ENCODE assay signal across 8 mouse cellular contexts in the genomic region with DNA sequence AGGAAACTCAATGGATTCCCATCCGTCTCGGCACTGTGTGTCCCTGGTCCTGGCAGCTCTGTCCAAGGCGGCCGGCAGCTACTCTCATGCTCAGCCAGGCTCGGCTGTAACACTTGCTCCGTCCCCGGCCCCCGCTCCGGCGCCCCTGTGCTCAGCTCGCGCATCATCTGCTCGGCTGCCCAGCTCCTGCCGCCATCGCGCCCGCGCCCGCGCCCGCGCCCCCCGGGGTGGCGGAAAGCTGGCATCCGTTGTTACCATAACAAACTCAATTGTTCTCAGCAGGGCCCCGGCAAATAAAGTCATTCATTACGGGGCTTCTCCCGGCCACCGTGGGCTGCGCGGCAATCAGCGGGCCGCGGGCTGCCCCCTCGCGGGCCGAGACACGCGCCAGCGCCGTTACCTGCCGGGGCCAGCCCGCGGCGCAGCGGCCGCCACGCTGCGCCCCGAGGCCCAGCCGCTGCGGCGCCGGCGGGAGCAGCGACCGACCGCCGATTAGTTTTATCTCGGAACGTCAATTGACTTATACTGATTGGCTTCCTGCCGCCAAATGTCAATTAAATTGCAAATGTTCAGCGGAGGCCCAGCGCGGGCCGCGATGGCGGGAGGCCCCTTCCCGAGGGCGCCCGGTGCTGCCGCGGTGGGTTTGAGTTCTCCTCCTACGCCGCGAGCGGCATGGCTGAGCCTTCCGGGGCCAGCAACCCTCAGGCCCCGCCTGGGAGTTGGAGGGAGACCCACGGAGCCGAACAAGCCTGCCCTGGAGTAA. TPM values are rescaled to one million over a fixed set of nuclear protein-coding genes. Genes with fewer than 3 reads are reported as not detected.
DNase-seq lines count a peak whose midpoint lies in the region; ATAC-seq lines count a peak whose summit lies in the region.

No protein-coding gene starts in this region.

- H3K4me3 ChIP-seq in heart, embryonic 16.5 days (ENCODE audit: low read length): peak overlapping the region; percentile 59
- peak overlapping the region; percentile 52 for H3K4me3 ChIP-seq in limb, embryonic 12.5 days (replicated peaks)

- no peaks in the 10 kb centered on the region for H3K9me3 ChIP-seq in heart, embryonic 16.5 days (replicated peaks; ENCODE audit: control insufficient read depth, low read length)
- 0 out of 2 replicates have a peak, but pooled peaks cover 2% of the 10 kb centered on the region for H3K9me3 ChIP-seq in limb, embryonic 12.5 days

- H3K27me3 ChIP-seq in heart, embryonic 16.5 days (ENCODE audit: control insufficient read depth, insufficient read depth, low read length): peaks cover 51% of the 10 kb centered on the region
- peaks cover 91% of the 10 kb centered on the region for H3K27me3 ChIP-seq in limb, embryonic 12.5 days

- under 1% methylated on average over 81 of the region's 81 CpGs for WGBS in heart, embryonic 16.5 days
- under 1% methylated on average over 81 of the region's 81 CpGs for whole genome bisulfite sequencing in limb, embryonic 12.5 days

- no peak overlapping the region for H3K27ac ChIP-seq in heart, embryonic 16.5 days (ENCODE audit: low read length)
- H3K27ac ChIP-seq in limb, embryonic 12.5 days: no peak overlapping the region

- H3K4me1 ChIP-seq in heart, embryonic 16.5 days (ENCODE audit: control insufficient read depth, insufficient read depth, low read length): peaks cover 5% of the 10 kb centered on the region; the same call in 1 of the 2 replicates
- H3K4me1 ChIP-seq in limb, embryonic 12.5 days (replicated peaks): peaks cover 8% of the 10 kb centered on the region; the same call in 1 of the 2 replicates

- no peaks in the 10 kb centered on the region for H3K36me3 ChIP-seq in heart, embryonic 16.5 days (ENCODE audit: control insufficient read depth, insufficient read depth)
- no peaks in the 10 kb centered on the region for H3K36me3 ChIP-seq in limb, embryonic 12.5 days

- peak overlapping the region; percentile 39 for H3K9ac ChIP-seq in heart, embryonic 16.5 days (ENCODE audit: low read length)
- peak overlapping the region; percentile 57 for H3K9ac ChIP-seq in limb, embryonic 12.5 days (replicated peaks)

- no peak for ATAC-seq in heart, embryonic 16.5 days (replicated peaks; ENCODE audit: extremely low read depth, insufficient read depth, low FRiP score)
- peak; percentile 73 for ATAC-seq in limb, embryonic 12.5 days (ENCODE audit: insufficient number of reproducible peaks, insufficient read depth, low FRiP score, low TSS enrichment, low read depth)

- DNase-seq in gastrocnemius, postnatal 4 days (ENCODE audit: low spot score in 2 of 2): peak; percentile 16 to 21
- no peak for DNase-seq in gastrocnemius, postnatal 25 days
- peak; percentile 43 for DNase-seq in B cell, adult 2 months
- DNase-seq in cerebellum, postnatal 25 days: peak; percentile 69 to 73
- peak; percentile 85 for DNase-seq in retina, postnatal 1 day
- DNase-seq in urinary bladder, postnatal 14 days (ENCODE audit: low spot score): no peak

- H3K4me2 ChIP-seq in heart, embryonic 16.5 days (ENCODE audit: low read depth, low read length): peak overlapping the region; percentile 88
- H3K4me2 ChIP-seq in limb, embryonic 12.5 days: peak overlapping the region; percentile 92

RNA-seq across cellular contexts. Expression of gene Pax5, which starts 46.1 kb away (rescaled TPM):
- total RNA-seq in gastrocnemius, postnatal 4 days (2021): 1 to 10 TPM in 1 of 2 experiments, under 1 TPM in 1; 0.34 to 1.4 TPM
- under 1 TPM; 0.03 TPM for total RNA-seq in gastrocnemius, postnatal 25 days (2021)
- polyA plus RNA-seq in heart, embryonic 16.5 days (2015; fragmentation: Nextera tagmentation; extraction: Ambion mirVana): 0.34 TPM in 1 of 2 replicates, not detected in the other
- not detected in 2 replicates for polyA plus RNA-seq in limb, embryonic 12.5 days (2016; fragmentation: Nextera tagmentation; extraction: Ambion mirVana)

Comparison
In these comparisons a context has a peak if more than half of its experiments do, and no peak if none do; other contexts are left out.
1. DNase-seq: peak in gastrocnemius, postnatal 4 days (2 of 2), B cell, adult 2 months (2 of 2), cerebellum, postnatal 25 days (2 of 2) and retina, postnatal 1 day (single experiment); none in gastrocnemius, postnatal 25 days (single experiment) and urinary bladder, postnatal 14 days (single experiment).